Mouse (Mus musculus) myocyte (in vitro differentiated cells): Measurements from ENCODE around the gene Gstm4.

Source experiments
- CEBPB ChIP-seq: IDR thresholded peaks from 2 replicates; pipeline ENCODE4 v1.6.1; 2011; ENCODE audit warnings: mild to moderate bottlenecking, moderate library complexity; ENCODE audit not compliant: poor library complexity, insufficient read depth, severe bottlenecking
- E2F4 ChIP-seq: IDR thresholded peaks from one replicate; pipeline ENCODE4 v1.6.1; 2011; ENCODE audit warnings: mild to moderate bottlenecking, control low read depth, moderate library complexity; ENCODE audit not compliant: insufficient read depth
- MAX ChIP-seq: IDR thresholded peaks from one replicate; pipeline ENCODE4 v1.6.1; 2011; ENCODE audit warnings: low read depth, mild to moderate bottlenecking, control low read depth
- MYOD1 ChIP-seq, 3 experiments: IDR thresholded peaks; one replicate each; pipeline ENCODE4 v1.6.1; 2011; ENCODE audit warnings: control low read depth in 2 of 3, low read depth in 2 of 3, mild to moderate bottlenecking in 2 of 3, moderate library complexity in 1 of 3; ENCODE audit not compliant: insufficient read length in 2 of 3, control insufficient read depth in 1 of 3
- MYOG ChIP-seq, 3 experiments: IDR thresholded peaks; one replicate each; pipeline ENCODE4 v1.6.1; 2011; ENCODE audit warnings: control low read depth in 2 of 3, low read depth in 2 of 3, mild to moderate bottlenecking in 2 of 3; ENCODE audit not compliant: insufficient read length in 2 of 3, control insufficient read depth in 1 of 3, insufficient read depth in 1 of 3
- POLR2A ChIP-seq: IDR thresholded peaks from one replicate; pipeline ENCODE4 v1.6.1; 2011; ENCODE audit warnings: low read depth, mild to moderate bottlenecking, control low read depth, moderate library complexity; ENCODE audit not compliant: insufficient read length
- POLR2AphosphoS2 ChIP-seq: IDR thresholded peaks from one replicate; pipeline ENCODE4 v1.6.1; 2011; ENCODE audit warnings: low read depth, control low read depth; ENCODE audit not compliant: insufficient read length
- SRF ChIP-seq: IDR thresholded peaks from one replicate; pipeline ENCODE4 v1.6.1; 2011; ENCODE audit warnings: low read depth; ENCODE audit not compliant: control insufficient read depth, insufficient read length
- TCF12 ChIP-seq: IDR thresholded peaks from one replicate; pipeline ENCODE4 v1.6.1; 2011; ENCODE audit warnings: mild to moderate bottlenecking, control low read depth; ENCODE audit not compliant: poor library complexity, insufficient read depth, severe bottlenecking
- TCF3 ChIP-seq: IDR thresholded peaks from one replicate; pipeline ENCODE4 v1.6.1; 2011; ENCODE audit warnings: low read depth, control low read depth; ENCODE audit not compliant: insufficient read length
- USF1 ChIP-seq: IDR thresholded peaks from one replicate; pipeline ENCODE4 v1.6.1; 2011; ENCODE audit warnings: low read depth, mild to moderate bottlenecking, control low read depth, moderate library complexity

- TF ChIP-seq USF1: no peak
- TF ChIP-seq POLR2AphosphoS2: no peak
- no peak for TF ChIP-seq POLR2A
- no peak for TF ChIP-seq MYOD1 (IDR thresholded peaks at IDR 0.05; ENCODE audit: control insufficient read depth in 1 of 3, insufficient read length in 2 of 3, low read depth in 2 of 3)
- no peak for TF ChIP-seq MYOG (IDR thresholded peaks at IDR 0.05; ENCODE audit: control insufficient read depth in 1 of 3, insufficient read depth in 1 of 3, insufficient read length in 2 of 3, low read depth in 2 of 3)
- TF ChIP-seq CEBPB: no peak
- no peak for TF ChIP-seq E2F4
- no peak for TF ChIP-seq TCF3
- TF ChIP-seq MAX: no peak
- no peak for TF ChIP-seq TCF12
- no peak for TF ChIP-seq SRF
Observed at GRCm38 (mm10) chr3:108014974-108015346, 29.7 kb downstream of the Gstm4 start.
